Mouse (Mus musculus) left cerebral cortex, adult 2 months (tissue): ENCODE results near the gene P4ha1. TPM values are rescaled to one million over a fixed set of nuclear protein-coding genes. Genes with fewer than 3 reads are reported as not detected.

Experiments
- DNase-seq, 2 experiments: peaks; one replicate each; pipeline ENCODE4 v3.0.0; 2021 to 2022; ENCODE audit warnings: low spot score in 2 of 2, mixed read lengths in 1 of 2; ENCODE audit errors: extremely low spot score in 1 of 2
- H3K27ac ChIP-seq: fragments of 200-600 bp; 2 replicates; pipeline ENCODE4 v1.8.1; 2022
- H3K4me3 ChIP-seq: fragments of 200-600 bp; 2 replicates; pipeline ENCODE4 v1.8.1; 2022
- CTCF ChIP-seq: fragments of 200-600 bp; IDR thresholded peaks from 2 replicates; pipeline ENCODE4 v1.8.1; 2022; ENCODE audit warnings: antibody characterized with exemption, mild to moderate bottlenecking, moderate library complexity
- intact Hi-C: fragments of 180-260 bp; cut with DNase I; formaldehyde crosslinking; loops from one replicate; pipeline ENCODE4 v1.15.1; 2025
- long read RNA-seq, 2 experiments: library from polyadenylated mRNA; stranded (forward); transcript quantifications; one replicate each; pipeline ENCODE4 v2.0.0; 2021; ENCODE audit warnings: borderline mapping rate in 2 of 2
- total RNA-seq, 2 experiments: library from RNA; stranded (reverse); gene quantifications; 2 replicates each; pipeline ENCODE4 v1.2.3; 2021

Gene P4ha1
- total RNA-seq: 10 to 100 TPM; 37.6 to 49.7 TPM
- long read RNA-seq, experiment 1, full-length matches to known transcripts: 29 of 32 reads
- long read RNA-seq, experiment 1, partial matches to known transcripts: 1 of 32 reads
- long read RNA-seq, experiment 1, other reads (novel, unspliced or antisense): 2 of 32 reads
- long read RNA-seq, experiment 2, full-length matches to known transcripts: 55 of 63 reads
- long read RNA-seq, experiment 2, partial matches to known transcripts: 4 of 63 reads
- long read RNA-seq, experiment 2, other reads (novel, unspliced or antisense): 4 of 63 reads

DNA sequence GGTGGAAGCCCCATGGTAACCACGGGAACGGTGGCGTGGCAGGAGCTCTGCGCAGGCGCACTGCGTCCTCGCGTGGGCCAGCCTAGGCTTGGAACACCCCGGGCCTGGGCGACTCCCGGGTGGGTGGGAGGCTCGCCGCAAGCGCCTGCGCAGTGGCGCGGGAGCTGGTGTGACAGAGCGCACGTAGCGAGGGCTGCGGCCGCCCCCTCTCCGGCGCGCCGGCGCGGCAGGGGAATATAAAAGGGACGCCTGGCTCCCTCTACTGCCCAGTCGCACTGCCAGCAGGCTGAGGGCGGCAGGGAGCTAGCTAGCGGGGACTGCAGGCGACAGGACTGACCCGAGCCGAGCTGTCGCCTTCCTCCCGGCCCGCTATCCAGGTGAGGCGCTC, at the start of gene P4ha1:
TSS of gene P4ha1 (plus strand) at position 197 of the 388 bp plus-strand sequence.
- Histone ChIP-seq H3K27ac (peak within 1 kb of the TSS; percentile 99), H3K4me3 (peak within 1 kb of the TSS; percentile 90)
- TF ChIP-seq CTCF: peak; percentile 84
- peak; percentile 100 for DNase-seq
- intact Hi-C loops: loop anchor here (1.0 kb wide), 1 partner anchor 11 kb away; no protein-coding TSS in a partner anchor

DNA sequence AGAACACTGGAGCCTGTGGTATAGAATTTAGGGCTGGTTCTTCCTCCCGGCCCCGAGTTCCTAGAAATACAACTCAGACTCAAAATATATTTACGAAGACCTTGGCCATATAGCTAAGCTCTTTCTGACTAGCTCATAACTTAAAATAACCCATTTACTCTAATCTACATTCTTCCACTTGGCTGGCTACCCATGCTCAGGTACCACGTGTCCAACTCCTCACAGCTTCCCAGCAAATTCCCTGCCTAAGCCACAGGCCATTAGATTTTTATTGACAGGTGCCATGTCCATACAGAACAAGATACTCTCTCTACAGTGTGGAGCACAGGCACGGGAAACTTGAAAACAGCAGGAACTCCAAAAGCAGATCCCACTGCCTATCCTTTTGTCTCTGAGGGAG, 47.4 kb upstream of the P4ha1 start:
- intact Hi-C loops: no loop called here
- Histone ChIP-seq H3K27ac (no peak overlapping the region), H3K4me3 (no peak overlapping the region)
- no peak for DNase-seq
- TF ChIP-seq CTCF: no peak

DNA sequence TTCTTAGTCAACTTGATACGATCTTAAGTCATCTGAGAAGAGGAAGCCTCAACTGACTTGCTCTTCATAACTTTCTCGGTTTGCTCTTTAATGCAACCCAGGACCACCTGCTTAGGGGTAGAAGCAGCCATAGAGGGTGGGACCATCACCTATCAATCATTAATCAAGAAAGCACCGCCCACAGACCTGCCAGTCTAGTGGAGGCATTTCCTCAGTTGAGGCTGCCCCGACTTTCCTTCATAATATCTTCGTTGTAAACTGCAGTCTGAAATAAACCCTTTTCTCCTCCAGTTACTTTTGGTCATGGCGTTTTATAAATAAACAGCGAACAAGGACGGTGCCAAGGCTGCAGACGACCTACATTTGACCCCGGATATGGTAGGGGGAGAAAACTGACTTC, 46.0 kb upstream of the P4ha1 start:
- intact Hi-C loops: no loop called here
- Histone ChIP-seq H3K27ac (no peak overlapping the region), H3K4me3 (no peak overlapping the region)
- DNase-seq: no peak
- TF ChIP-seq CTCF: no peak

DNA sequence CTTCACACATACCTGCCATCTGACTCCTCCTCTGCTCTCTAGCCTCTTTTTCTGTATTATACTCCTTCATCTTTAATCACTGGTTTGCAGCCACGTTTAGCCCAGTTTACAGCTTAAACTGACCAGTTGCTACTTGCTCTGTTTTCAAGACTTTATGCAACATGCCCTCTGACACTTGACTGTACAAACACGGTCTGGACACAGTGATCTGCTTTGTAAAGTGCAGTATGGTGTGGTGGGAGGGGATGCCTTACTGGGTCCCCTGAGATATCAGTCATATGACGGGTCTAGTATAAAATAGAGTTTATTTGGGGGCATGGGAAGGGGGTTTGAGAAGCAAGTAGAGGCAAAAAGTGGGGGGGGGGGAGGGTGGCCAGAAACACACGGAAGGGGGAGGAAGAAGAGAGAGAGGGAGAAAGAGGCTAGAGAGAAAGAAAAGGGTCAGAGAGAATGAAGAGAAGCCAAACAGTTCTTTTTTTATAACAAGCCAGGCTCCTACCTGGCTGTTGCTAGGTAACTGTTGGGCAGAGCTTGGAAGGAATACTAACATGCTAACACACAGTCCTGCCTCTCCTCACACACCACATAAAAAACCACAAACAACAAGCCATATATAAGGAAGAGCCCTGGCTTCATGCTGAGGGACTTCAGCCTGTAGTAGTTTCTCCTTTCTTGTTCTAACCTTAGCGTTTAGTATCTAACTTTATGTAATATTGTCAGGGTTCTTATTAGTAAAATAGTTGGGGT, 45.2 kb upstream of the P4ha1 start:
- intact Hi-C loops: no loop called here
- no peak for TF ChIP-seq CTCF
- no peak overlapping the region for H3K27ac ChIP-seq
- no peak for DNase-seq
- H3K4me3 ChIP-seq: no peak overlapping the region

DNA sequence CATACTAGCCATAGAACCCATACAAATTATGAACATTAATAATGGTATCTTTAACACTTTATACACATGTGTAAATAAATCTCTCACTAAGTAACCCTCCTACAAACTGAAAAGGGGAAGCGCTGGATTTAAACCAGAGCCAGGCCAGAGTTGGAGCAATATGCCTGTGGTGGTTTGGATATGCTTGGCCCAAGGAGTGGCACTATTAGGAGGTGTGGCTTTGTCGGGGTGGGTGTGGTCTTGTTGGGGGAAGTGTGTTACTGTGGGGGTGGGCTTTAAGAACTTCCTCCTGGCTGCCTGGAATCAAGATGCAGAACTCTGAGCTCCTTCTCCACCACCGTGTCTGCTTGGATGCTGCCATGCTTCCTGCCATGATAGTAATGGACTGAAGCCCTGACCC, 39.9 kb upstream of the P4ha1 start:
- no peak for DNase-seq
- intact Hi-C loops: no loop called here
- H3K27ac ChIP-seq: no peak overlapping the region

DNA sequence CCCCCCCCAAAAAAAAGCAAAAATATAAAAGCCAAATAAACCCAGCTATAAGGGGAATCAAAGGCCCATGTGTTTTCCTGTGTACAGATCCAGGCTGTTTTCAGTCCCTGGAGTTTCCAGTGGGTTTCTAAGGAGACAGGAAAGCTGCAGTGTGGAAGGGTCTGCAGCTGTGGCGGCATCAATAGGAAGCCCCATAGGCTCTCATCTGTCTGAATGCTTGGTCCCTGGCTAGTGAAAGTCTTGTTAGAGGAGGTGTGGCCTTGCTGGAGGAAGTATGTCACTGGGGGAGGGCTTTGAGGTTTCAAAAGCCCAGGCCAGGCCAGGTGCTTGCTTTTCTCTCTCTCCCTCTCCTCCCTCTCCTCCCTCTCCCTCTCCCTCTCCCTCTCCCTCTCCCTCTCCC, 39.3 kb upstream of the P4ha1 start:
- no peak overlapping the region for H3K4me3 ChIP-seq
- no peak overlapping the region for H3K27ac ChIP-seq
- no peak for DNase-seq
- TF ChIP-seq CTCF: no peak
- intact Hi-C loops: no loop called here

More for the DNA sequence above, 39.9 kb upstream of the P4ha1 start:
- H3K4me3 ChIP-seq: no peak overlapping the region
- no peak for TF ChIP-seq CTCF

DNA sequence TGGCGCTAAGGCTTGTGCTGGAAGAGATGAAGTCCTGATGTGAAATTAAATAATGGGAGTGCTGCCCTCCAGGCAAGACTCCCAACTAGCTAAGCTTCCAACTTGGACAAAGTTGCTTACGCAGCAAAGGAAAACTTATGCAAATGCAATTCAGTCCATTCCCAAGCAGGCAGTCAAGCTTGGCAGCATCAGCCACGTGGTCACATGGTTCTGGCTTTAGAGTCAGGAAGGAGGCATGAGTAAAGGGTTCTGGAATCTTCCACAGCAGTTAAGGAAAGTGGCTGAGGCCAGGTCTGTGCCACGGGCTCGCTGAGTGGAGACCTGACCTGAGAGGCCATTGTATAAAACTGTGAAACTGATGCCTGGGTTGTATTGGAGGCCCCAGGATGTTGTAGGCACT, 37.6 kb upstream of the P4ha1 start:
- intact Hi-C loops: no loop called here
- no peak for DNase-seq
- Histone ChIP-seq H3K4me3 (no peak overlapping the region), H3K27ac (no peak overlapping the region)
- TF ChIP-seq CTCF: no peak

DNA sequence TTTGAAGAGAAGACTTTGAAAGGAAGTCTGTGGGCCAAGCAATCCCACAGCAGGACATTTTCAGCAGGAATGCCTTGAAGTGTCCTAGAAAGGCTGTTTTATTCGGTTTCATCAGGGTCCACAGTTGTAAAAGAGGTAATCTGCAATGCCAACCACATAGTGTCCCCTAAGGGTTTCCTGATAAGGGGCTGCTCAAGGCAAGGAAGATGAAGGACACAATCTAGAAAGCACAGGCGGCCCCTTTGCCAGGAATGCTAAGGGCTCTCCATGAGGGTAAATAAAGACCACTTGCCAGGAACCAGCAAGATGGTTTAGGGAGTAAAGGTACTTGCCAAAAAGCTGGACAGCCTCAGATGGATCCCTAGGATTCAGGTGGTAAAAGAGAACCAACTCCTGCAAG, 35.8 kb upstream of the P4ha1 start:
- H3K27ac ChIP-seq: no peak overlapping the region
- TF ChIP-seq CTCF: no peak
- H3K4me3 ChIP-seq: no peak overlapping the region
- DNase-seq: no peak
- intact Hi-C loops: no loop called here

DNA sequence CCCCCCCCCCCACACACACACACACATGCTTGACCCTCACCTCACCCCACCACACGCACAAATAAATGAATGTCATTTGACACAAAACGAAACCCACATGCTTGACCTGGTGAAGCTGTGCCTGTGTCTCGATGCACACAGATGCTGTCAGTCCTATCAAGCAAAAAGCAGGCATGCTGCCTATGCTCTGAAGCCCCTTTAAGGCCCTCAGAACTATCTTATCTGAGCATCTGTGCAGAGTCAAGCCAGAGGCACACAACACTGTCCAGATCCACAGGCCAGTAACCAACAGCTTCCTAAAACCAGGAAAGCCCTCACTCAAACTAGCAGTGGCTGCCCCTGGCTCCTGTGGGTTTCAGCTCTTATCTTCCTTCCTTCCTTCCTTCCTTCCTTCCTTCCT, 35.4 kb upstream of the P4ha1 start:
- no peak for DNase-seq
- TF ChIP-seq CTCF: no peak
- Histone ChIP-seq H3K4me3 (no peak overlapping the region), H3K27ac (no peak overlapping the region)
- intact Hi-C loops: no loop called here

DNA sequence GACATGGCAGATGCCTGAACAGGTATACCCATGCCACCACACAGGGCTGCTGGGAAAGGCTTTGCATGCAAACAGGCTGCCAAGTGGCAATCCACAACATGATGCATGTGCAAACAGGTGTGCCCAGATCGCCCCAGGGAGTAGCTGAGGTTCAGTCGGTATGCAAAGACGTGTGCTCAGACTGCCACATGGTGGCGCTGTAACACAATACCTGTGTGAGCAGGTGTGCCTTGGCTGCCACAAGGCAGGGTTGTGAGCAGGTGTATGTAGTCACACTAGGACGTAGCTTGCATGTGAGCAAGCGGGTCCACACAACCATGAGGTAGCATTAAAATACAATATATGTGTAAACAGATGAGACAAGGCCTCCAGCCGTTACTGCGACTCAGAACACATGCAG, 34.0 kb upstream of the P4ha1 start:
- H3K4me3 ChIP-seq: no peak overlapping the region
- TF ChIP-seq CTCF: peak; percentile 55
- no peak for DNase-seq
- H3K27ac ChIP-seq: no peak overlapping the region
- intact Hi-C loops: no loop called here

DNA sequence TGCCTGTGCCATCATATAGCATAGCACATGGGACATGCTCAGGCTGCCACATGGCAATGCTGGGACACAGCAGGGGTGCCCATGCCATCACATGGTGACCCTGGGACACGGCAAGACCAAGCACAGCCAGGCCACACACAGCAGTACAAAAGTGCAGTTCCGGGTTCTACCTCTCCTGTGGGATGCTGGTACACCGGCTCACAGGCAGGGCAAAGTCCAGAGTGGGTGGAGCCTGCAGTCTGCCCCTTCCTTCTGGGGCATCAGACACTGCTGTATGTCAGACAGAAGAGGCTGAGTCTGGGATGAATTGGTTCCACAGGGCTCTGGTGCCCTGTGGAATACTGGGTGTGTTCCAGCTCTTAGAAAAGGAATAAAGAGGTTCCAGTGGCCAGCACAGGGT, 31.6 kb upstream of the P4ha1 start:
- H3K4me3 ChIP-seq: no peak overlapping the region

DNA sequence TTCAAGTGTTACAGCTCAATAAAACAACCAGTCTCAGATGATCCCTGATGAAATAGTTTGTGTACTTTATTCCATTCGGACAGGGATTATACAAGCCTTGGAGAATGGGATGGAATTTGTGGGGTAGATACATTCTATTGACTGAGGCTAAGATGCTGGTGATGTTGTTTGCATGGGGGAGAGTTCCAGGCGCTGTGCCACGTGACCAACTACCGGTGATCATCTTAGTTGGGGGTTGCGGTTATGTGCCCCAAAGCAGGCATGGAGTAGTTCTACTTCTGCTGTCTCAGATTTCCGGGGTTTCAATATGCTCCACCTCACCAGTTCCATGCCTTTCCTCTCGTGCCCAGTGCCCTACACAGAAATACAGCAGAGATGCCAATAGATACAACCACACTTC, 31.0 kb upstream of the P4ha1 start:
- TF ChIP-seq CTCF: no peak
- H3K27ac ChIP-seq: no peak overlapping the region
- no peak for DNase-seq
- H3K4me3 ChIP-seq: no peak overlapping the region
- intact Hi-C loops: loop anchor here (1.0 to 5.0 kb wide), 4 partner anchors 71 to 480 kb away; partner anchors contain the start of genes Sept10, Sh3rf3 and Sowahc

More for the DNA sequence above, 31.6 kb upstream of the P4ha1 start:
- intact Hi-C loops: loop anchor here (5.0 kb wide), 1 partner anchor 479 kb away; the partner anchor contains the start of gene Sh3rf3
- no peak for TF ChIP-seq CTCF
- DNase-seq: no peak
- no peak overlapping the region for H3K27ac ChIP-seq
